ENCODE assay signal across 24 mouse cellular contexts in genomic region chr3:56956978-56957377, GRCm38 (mm10).
"Had no signal": no experiment of that assay in that cellular context is flagged by ENCODE, and none has a peak within 500 bp of the region (broad histone marks: within the 10 kb centered on the region; RNA-seq: fewer than 3 reads in every experiment).

No protein-coding gene starts in this region.

- H3K4me2 ChIP-seq: heart, embryonic 12.5 days; hindbrain, embryonic 13.5 days; intestine, embryonic 15.5 days; limb, embryonic 12.5 days; liver, embryonic 11.5 days; liver, embryonic 13.5 days; liver, embryonic 15.5 days had no signal

- H3K4me3 ChIP-seq: gastrocnemius, adult 2 months; heart, embryonic 10.5 days; heart, embryonic 12.5 days; hindbrain, embryonic 13.5 days; intestine, embryonic 15.5 days; left cerebral cortex, adult 2 months; limb, embryonic 10.5 days; limb, embryonic 12.5 days; liver, embryonic 13.5 days; liver, embryonic 15.5 days had no signal

- H3K4me1 ChIP-seq: heart, embryonic 10.5 days; heart, embryonic 12.5 days; intestine, embryonic 15.5 days; limb, embryonic 10.5 days; limb, embryonic 12.5 days; liver, embryonic 13.5 days; liver, embryonic 15.5 days had no signal

- DNase-seq: gastrocnemius, adult 2 months; gastrocnemius, postnatal 10 days; gastrocnemius, postnatal 25 days; heart, adult 18-20 months; heart, postnatal 10 days; heart, postnatal 4 days; kidney, adult 18-20 months; kidney, adult 8-10 months; kidney, postnatal 10 days; kidney, postnatal 25 days; kidney, postnatal 4 days; liver; liver, embryonic 13.5 days had no signal

- ATAC-seq: inflammation-experienced regulatory T-cells, adult 6 months; intestine, embryonic 15.5 days; intestine, postnatal 0 days had no signal

- H3K27me3 ChIP-seq: heart, embryonic 12.5 days; hindbrain, embryonic 13.5 days; intestine, embryonic 15.5 days; limb, embryonic 12.5 days; liver, embryonic 13.5 days; liver, embryonic 15.5 days had no signal

- H3K9ac ChIP-seq: heart, embryonic 12.5 days; hindbrain, embryonic 13.5 days; intestine, embryonic 15.5 days; limb, embryonic 12.5 days; liver, embryonic 13.5 days; liver, embryonic 15.5 days had no signal

- H3K36me3 ChIP-seq: heart, embryonic 10.5 days; heart, embryonic 12.5 days; hindbrain, embryonic 13.5 days; intestine, embryonic 15.5 days; limb, embryonic 10.5 days; limb, embryonic 12.5 days; liver, embryonic 13.5 days; liver, embryonic 15.5 days had no signal

- H3K9me3 ChIP-seq: heart, embryonic 10.5 days; heart, embryonic 12.5 days; hindbrain, embryonic 13.5 days; intestine, embryonic 15.5 days; limb, embryonic 10.5 days; limb, embryonic 12.5 days; liver, embryonic 13.5 days; liver, embryonic 15.5 days had no signal

- H3K27ac ChIP-seq: gastrocnemius, adult 2 months; heart, embryonic 10.5 days; hindbrain, embryonic 13.5 days; intestine, embryonic 15.5 days; limb, embryonic 10.5 days; limb, embryonic 12.5 days; liver, embryonic 13.5 days; liver, embryonic 15.5 days had no signal
